Mouse (Mus musculus): ENCODE data around the gene Hadhb. TPM values are rescaled to one million over a fixed set of nuclear protein-coding genes. Genes with fewer than 3 reads are reported as not detected.

The Hadhb gene
- polyA plus RNA-seq, 1 experiment from 2014 or later, result 147 TPM

DNA sequence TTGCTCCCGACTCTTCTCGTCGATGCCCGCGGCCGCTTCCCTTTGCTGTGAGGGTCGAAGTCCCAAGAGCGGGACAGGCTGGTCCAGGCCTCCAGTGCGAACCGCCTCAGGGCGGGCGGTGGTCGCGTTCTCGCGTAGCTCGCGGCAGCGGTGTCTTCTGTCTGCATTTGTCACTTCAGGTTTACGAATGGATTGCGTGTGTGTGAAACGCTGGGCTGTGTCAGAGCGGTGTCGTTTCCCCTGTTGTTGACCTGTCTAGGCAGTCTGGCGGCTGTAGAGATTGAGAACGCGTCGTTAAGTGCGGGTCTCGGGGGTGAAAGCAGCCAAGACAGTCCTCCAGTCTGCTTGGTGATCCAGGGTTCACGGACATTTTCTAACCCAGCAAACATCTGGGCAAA lies 346 bp downstream of the Hadhb start:
- peaks cover 6% of the 10 kb centered on the region; the same call in 1 of the 2 replicates for H3K4me1 ChIP-seq (ENCODE audit: control insufficient read depth, insufficient read depth, low read length)
- peak overlapping the region; percentile 78 for H3K4me2 ChIP-seq (ENCODE audit: low read depth, low read length)
- no peaks in the 10 kb centered on the region for H3K36me3 ChIP-seq (ENCODE audit: control insufficient read depth, insufficient read depth, low read length)
- peak; percentile 63 for ATAC-seq (ENCODE audit: low read depth)
- H3K9me3 ChIP-seq (ENCODE audit: control insufficient read depth, low read length), result no peaks in the 10 kb centered on the region
- H3K9ac ChIP-seq (ENCODE audit: low read depth, low read length), result peak overlapping the region; percentile 75
- no peaks in the 10 kb centered on the region for H3K27me3 ChIP-seq (replicated peaks; ENCODE audit: control insufficient read depth, insufficient read depth, low read length)
- peak overlapping the region; percentile 83 for H3K27ac ChIP-seq (replicated peaks; ENCODE audit: low read depth, low read length)
- peak; percentile 2 for DNase-seq (ENCODE audit: low spot score)
- WGBS, result 0% methylated on average over 23 of the region's 31 CpGs
- H3K4me3 ChIP-seq (ENCODE audit: low read depth, low read length), result peak overlapping the region; percentile 77

DNA sequence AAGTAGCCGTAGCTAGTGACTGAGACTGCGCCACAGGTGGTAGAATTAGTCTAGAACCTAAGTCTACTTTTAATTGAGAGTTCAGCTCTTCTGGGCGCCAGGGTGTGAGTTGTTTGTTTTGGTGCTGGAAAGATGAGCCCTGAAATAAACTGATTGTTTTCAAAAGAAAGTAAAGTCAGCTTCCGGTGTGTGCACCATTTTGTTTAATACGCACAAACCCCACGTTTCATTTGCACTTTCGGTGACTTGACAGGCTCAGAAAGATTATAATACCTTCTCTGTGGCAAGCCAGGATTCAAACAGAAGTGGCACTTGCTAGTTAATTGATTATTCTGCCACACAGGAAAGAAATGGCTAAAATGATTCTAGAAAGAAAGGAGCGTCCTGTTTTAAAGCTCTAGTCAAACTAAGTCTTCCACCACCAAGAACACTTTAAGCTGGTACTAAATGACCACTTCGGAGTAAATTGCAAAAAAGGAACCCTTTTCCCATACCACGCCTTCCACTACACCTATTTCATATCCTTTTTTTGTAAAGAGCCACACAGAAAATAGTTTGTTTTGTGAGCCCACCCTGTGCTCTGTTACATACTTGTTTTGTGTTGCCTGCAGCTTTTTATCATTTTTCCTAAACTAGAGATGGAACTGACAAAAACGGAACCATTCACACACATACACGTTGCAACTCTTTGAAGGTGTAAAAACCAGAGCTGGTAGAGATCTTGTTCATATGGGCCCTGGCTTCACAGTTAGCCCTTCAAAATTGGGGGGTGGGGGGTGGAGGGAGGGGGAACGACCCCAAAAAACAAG lies 977 bp downstream of the Hadhb start:
- peak overlapping the region; percentile 75 for H3K9ac ChIP-seq (ENCODE audit: low read depth, low read length)
- ATAC-seq (ENCODE audit: low read depth), result no peak
- no peaks in the 10 kb centered on the region for H3K9me3 ChIP-seq (ENCODE audit: control insufficient read depth, low read length)
- peak overlapping the region; percentile 83; the same call in 1 of the 2 replicates for H3K27ac ChIP-seq (replicated peaks; ENCODE audit: low read depth, low read length)
- H3K4me1 ChIP-seq (ENCODE audit: control insufficient read depth, insufficient read depth, low read length), result peaks cover 6% of the 10 kb centered on the region; the same call in 1 of the 2 replicates
- no peaks in the 10 kb centered on the region for H3K27me3 ChIP-seq (replicated peaks; ENCODE audit: control insufficient read depth, insufficient read depth, low read length)
- WGBS, result 31% methylated on average over 13 of the region's 13 CpGs
- peak overlapping the region; percentile 78 for H3K4me2 ChIP-seq (ENCODE audit: low read depth, low read length)
- peak overlapping the region; percentile 77 for H3K4me3 ChIP-seq (ENCODE audit: low read depth, low read length)
- no peaks in the 10 kb centered on the region for H3K36me3 ChIP-seq (ENCODE audit: control insufficient read depth, insufficient read depth, low read length)
- peak; percentile 1 for DNase-seq (ENCODE audit: low spot score)

DNA sequence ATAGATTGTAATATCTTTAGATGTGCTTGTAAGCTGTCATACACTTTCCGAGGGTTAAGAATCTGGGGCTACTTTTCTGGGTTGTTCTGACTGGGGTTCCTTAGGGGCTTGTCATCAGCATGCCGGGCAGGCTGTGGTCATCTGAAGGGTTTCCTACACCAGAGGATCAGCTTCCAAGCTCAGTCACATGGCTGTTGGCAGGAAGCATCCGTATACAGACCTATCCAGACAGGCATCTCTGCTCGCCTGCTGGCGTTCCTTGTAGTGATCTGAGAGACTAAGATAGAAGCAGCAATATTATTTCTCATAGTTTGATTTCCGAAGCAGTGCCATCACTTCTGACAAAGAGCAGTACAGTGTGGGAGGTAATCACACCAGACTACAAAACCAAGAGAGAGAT lies 4.6 kb downstream of the Hadhb start:
- Histone ChIP-seq H3K9ac (ENCODE audit: low read depth, low read length) (no peak overlapping the region), H3K4me3 (ENCODE audit: low read depth, low read length) (no peak overlapping the region), H3K27me3 (replicated peaks; ENCODE audit: control insufficient read depth, insufficient read depth, low read length) (no peaks in the 10 kb centered on the region), H3K4me2 (ENCODE audit: low read depth, low read length) (no peak overlapping the region), H3K4me1 (ENCODE audit: control insufficient read depth, insufficient read depth, low read length) (peaks cover 6% of the 10 kb centered on the region; the same call in 1 of the 2 replicates), H3K9me3 (ENCODE audit: control insufficient read depth, low read length) (no peaks in the 10 kb centered on the region), H3K36me3 (ENCODE audit: control insufficient read depth, insufficient read depth, low read length) (peaks cover under 1% of the 10 kb centered on the region; the same call in 1 of the 2 replicates), H3K27ac (replicated peaks; ENCODE audit: low read depth, low read length) (no peak overlapping the region)
- DNase-seq (ENCODE audit: low spot score) (no peak), ATAC-seq (ENCODE audit: low read depth) (no peak)
- 74% methylated on average over 6 of the region's 6 CpGs for WGBS

DNA sequence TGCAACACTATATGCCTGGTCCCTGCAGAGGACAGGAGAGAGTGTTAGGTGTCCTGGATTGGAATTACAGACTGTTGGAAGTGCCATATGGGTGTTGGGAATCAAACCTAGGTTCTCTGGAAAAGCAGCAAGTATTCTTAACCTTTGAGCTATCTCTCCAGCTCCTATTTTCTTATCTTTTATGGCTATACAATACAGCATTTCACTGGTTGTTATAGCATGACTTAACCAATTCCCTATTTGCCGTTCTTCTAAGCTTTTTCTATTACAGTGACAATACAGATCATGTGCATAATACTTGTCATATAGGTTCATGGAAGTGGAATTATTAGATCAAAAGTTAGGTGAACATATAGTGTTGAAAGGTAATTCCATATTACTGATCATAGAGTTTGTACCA lies 6.8 kb downstream of the Hadhb start:
- Histone ChIP-seq H3K9ac (ENCODE audit: low read depth, low read length) (no peak overlapping the region), H3K4me2 (ENCODE audit: low read depth, low read length) (no peak overlapping the region), H3K36me3 (ENCODE audit: control insufficient read depth, insufficient read depth, low read length) (peaks cover 14% of the 10 kb centered on the region), H3K27me3 (replicated peaks; ENCODE audit: control insufficient read depth, insufficient read depth, low read length) (no peaks in the 10 kb centered on the region), H3K9me3 (ENCODE audit: control insufficient read depth, low read length) (no peaks in the 10 kb centered on the region), H3K4me1 (ENCODE audit: control insufficient read depth, insufficient read depth, low read length) (no peaks in the 10 kb centered on the region), H3K4me3 (ENCODE audit: low read depth, low read length) (no peak overlapping the region), H3K27ac (replicated peaks; ENCODE audit: low read depth, low read length) (no peak overlapping the region)
- ATAC-seq (ENCODE audit: low read depth) (no peak), DNase-seq (ENCODE audit: low spot score) (no peak)
- WGBS, result 87% methylated on average over 1 of the region's 1 CpGs

DNA sequence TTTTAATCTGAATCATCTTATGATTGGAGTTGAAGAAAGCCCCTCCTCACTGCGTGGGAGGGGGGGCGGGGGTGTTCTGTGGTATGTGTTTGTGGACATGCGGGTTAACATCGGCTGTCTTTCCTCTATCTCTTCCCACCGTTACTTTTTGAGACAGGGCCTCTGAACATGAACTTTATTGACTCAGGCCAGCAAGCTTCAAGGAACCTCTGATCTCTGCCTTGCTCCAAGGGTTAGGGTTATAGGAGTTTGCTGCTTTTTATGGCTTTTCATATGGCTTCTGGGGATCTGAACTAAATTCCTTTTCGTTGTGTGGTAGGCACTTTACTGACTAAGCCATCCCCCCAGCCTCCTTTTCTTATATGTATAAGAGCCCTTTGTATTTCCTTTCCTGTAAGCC lies 7.3 kb downstream of the Hadhb start:
- no peaks in the 10 kb centered on the region for H3K9me3 ChIP-seq (ENCODE audit: control insufficient read depth, low read length)
- no peaks in the 10 kb centered on the region for H3K4me1 ChIP-seq (ENCODE audit: control insufficient read depth, insufficient read depth, low read length)
- H3K4me2 ChIP-seq (ENCODE audit: low read depth, low read length), result no peak overlapping the region
- H3K9ac ChIP-seq (ENCODE audit: low read depth, low read length), result no peak overlapping the region
- H3K36me3 ChIP-seq (ENCODE audit: control insufficient read depth, insufficient read depth, low read length), result peaks cover 15% of the 10 kb centered on the region
- ATAC-seq (ENCODE audit: low read depth), result no peak
- no peak overlapping the region for H3K4me3 ChIP-seq (ENCODE audit: low read depth, low read length)
- 85% methylated on average over 6 of the region's 6 CpGs for WGBS
- no peak for DNase-seq (ENCODE audit: low spot score)
- H3K27me3 ChIP-seq (replicated peaks; ENCODE audit: control insufficient read depth, insufficient read depth, low read length), result no peaks in the 10 kb centered on the region
- no peak overlapping the region for H3K27ac ChIP-seq (replicated peaks; ENCODE audit: low read depth, low read length)

DNA sequence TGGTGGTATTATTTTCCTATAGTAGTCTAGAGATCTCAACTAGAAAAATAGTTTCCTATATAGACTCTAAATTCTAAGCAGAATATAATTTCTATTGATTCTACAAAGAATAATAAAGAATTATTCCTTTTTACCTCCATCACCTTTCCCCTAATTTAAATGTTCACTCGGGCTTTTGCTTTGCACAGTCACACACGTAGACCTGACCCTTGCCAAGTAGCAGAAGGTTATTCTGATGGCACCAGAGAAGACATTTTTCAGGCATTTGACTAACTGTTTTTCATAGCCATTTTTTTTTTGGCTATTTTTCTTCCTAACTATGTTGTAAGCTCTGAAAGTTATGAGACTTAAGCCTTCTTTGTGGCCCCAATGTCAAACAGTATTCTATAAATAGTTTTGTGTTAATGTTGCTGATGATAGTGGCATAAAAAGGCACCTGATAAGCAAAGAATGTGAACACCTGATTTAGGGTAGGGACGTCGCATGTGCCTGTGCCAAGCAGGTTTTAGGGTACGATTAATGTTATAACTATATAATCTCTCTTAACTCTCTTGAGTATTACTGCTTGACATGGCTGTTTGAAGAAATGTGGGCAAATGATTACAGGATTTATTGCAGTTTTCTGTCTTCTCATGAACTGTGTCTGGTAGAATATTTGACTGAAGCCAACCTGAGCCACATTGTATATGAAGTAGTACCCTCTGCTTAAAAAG lies 10.3 kb downstream of the Hadhb start:
- Histone ChIP-seq H3K27ac (replicated peaks; ENCODE audit: low read depth, low read length) (no peak overlapping the region), H3K4me1 (ENCODE audit: control insufficient read depth, insufficient read depth, low read length) (no peaks in the 10 kb centered on the region), H3K36me3 (ENCODE audit: control insufficient read depth, insufficient read depth, low read length) (peaks cover 41% of the 10 kb centered on the region), H3K9ac (ENCODE audit: low read depth, low read length) (no peak overlapping the region), H3K4me2 (ENCODE audit: low read depth, low read length) (no peak overlapping the region), H3K27me3 (replicated peaks; ENCODE audit: control insufficient read depth, insufficient read depth, low read length) (no peaks in the 10 kb centered on the region), H3K9me3 (ENCODE audit: control insufficient read depth, low read length) (no peaks in the 10 kb centered on the region), H3K4me3 (ENCODE audit: low read depth, low read length) (no peak overlapping the region)
- ATAC-seq (ENCODE audit: low read depth) (no peak), DNase-seq (ENCODE audit: low spot score) (no peak)
- WGBS, result 90% methylated on average over 5 of the region's 5 CpGs

DNA sequence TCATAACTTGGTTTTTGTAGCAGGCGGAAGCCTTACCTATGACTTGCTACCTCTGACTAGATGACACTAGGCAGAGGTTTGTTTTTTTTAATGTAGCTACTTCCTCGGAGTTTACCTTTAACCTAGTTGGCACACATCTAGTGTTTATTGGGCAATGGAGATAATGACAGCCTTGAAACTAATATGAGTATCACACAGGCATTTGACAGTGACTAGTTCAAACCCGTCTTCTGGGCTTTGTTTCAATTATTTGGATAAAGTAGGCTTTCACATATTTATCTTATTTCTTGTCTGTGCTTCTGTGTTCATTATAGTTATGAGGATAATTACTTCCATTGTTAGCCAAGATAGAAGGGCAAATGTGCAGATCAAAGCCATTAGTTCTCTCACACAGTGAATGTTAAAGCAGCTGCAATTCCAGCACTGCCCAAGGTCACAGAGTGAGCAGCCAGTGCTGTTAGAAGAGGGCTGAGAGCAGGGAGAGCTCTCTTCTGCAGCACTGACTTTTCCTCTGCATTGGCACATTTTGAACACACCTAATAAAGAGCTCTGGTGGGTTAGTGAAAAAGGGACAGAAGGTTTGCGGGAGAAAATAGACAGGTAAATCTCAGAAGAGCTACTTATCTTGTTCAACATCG lies 15.4 kb downstream of the Hadhb start:
- DNase-seq (ENCODE audit: low spot score) (peak; percentile 4), ATAC-seq (ENCODE audit: low read depth) (no peak)
- WGBS, result 77% methylated on average over 5 of the region's 5 CpGs
- Histone ChIP-seq H3K9me3 (ENCODE audit: control insufficient read depth, low read length) (no peaks in the 10 kb centered on the region), H3K36me3 (ENCODE audit: control insufficient read depth, insufficient read depth, low read length) (peaks cover 77% of the 10 kb centered on the region), H3K27me3 (replicated peaks; ENCODE audit: control insufficient read depth, insufficient read depth, low read length) (no peaks in the 10 kb centered on the region), H3K4me3 (ENCODE audit: low read depth, low read length) (no peak overlapping the region), H3K4me2 (ENCODE audit: low read depth, low read length) (no peak overlapping the region), H3K9ac (ENCODE audit: low read depth, low read length) (no peak overlapping the region), H3K4me1 (ENCODE audit: control insufficient read depth, insufficient read depth, low read length) (peaks cover 8% of the 10 kb centered on the region), H3K27ac (replicated peaks; ENCODE audit: low read depth, low read length) (no peak overlapping the region)

DNA sequence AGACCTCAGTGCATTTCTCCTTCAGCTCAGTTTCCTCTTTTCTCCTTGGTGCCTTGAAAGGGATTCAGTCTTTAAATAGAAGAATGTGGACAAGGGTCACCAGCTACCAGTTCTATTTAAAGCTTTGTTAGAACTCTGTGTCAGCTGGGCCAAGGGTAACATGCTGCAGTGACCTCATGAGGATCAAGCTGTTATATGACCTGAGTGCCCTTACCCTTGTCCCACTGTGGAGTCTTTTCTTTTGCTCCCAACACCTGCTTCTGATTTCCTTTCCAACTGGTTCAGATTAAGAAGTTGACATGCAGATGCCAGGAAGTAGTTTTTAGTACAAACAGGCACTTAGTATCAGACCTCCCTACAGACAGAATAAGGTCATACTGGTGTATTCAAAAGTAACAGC lies 17.1 kb downstream of the Hadhb start:
- Histone ChIP-seq H3K36me3 (ENCODE audit: control insufficient read depth, insufficient read depth, low read length) (peaks cover 84% of the 10 kb centered on the region), H3K27ac (replicated peaks; ENCODE audit: low read depth, low read length) (no peak overlapping the region), H3K4me2 (ENCODE audit: low read depth, low read length) (no peak overlapping the region), H3K4me3 (ENCODE audit: low read depth, low read length) (no peak overlapping the region), H3K9me3 (ENCODE audit: control insufficient read depth, low read length) (no peaks in the 10 kb centered on the region), H3K27me3 (replicated peaks; ENCODE audit: control insufficient read depth, insufficient read depth, low read length) (no peaks in the 10 kb centered on the region), H3K4me1 (ENCODE audit: control insufficient read depth, insufficient read depth, low read length) (peaks cover 8% of the 10 kb centered on the region), H3K9ac (ENCODE audit: low read depth, low read length) (no peak overlapping the region)
- 0 out of 2 replicates have a peak, but pooled peaks have one; percentile 50 for ATAC-seq (ENCODE audit: low read depth)
- peak; percentile 42 for DNase-seq (ENCODE audit: low spot score)

All from embryonic facial prominence, embryonic 14.5 days (tissue).